Mouse (Mus musculus) forebrain, embryonic 11.5 days (tissue): ENCODE measurements around the gene Bcan. TPM values are rescaled to one million over a fixed set of nuclear protein-coding genes. Genes with fewer than 3 reads are reported as not detected.

Experiments
- ATAC-seq: fragments of 200-750 bp; cut with Nextera tagmentation; replicated peaks from 2 replicates; pipeline ENCODE4 v1.8.0; 2017; ENCODE audit warnings: moderate TSS enrichment; ENCODE audit not compliant: low FRiP score
- DNase-seq: peaks from one replicate; pipeline ENCODE4 v3.0.0-alpha.2; 2017; ENCODE audit warnings: low spot score
- H3K27ac ChIP-seq: fragments of 300-500 bp; sonication (generic); 2 replicates; pipeline ENCODE4 v1.5.1; 2014; ENCODE audit warnings: low read depth, low read length
- H3K27me3 ChIP-seq: fragments of 300-500 bp; sonication (generic); 2 replicates; pipeline ENCODE4 v1.6.1; 2014; ENCODE audit warnings: mild to moderate bottlenecking, low read length, mixed read lengths; ENCODE audit not compliant: control insufficient read depth, insufficient read depth
- H3K36me3 ChIP-seq: fragments of 300-500 bp; sonication (generic); 2 replicates; pipeline ENCODE4 v1.6.1; 2014; ENCODE audit warnings: mild to moderate bottlenecking, low read length, moderate library complexity, mixed read lengths; ENCODE audit not compliant: control insufficient read depth, insufficient read depth
- H3K4me1 ChIP-seq: fragments of 300-500 bp; sonication (generic); replicated peaks from 2 replicates; pipeline ENCODE4 v1.6.1; 2014; ENCODE audit warnings: low read length, mixed read lengths; ENCODE audit not compliant: control insufficient read depth, insufficient read depth
- H3K4me2 ChIP-seq: fragments of 300-500 bp; sonication (generic); 2 replicates; pipeline ENCODE4 v1.6.1; 2014; ENCODE audit warnings: low read depth, mild to moderate bottlenecking, low read length, moderate library complexity, mixed read lengths; ENCODE audit not compliant: severe bottlenecking
- H3K4me3 ChIP-seq: fragments of 300-500 bp; sonication (generic); 2 replicates; pipeline ENCODE4 v1.5.1; 2014; ENCODE audit warnings: low read depth, low read length
- H3K9ac ChIP-seq: fragments of 300-500 bp; sonication (generic); 2 replicates; pipeline ENCODE4 v1.6.1; 2014; ENCODE audit warnings: low read length
- H3K9me3 ChIP-seq: fragments of 300-500 bp; sonication (generic); 2 replicates; pipeline ENCODE4 v1.6.1; 2016; ENCODE audit warnings: low read length, mixed read lengths; ENCODE audit not compliant: control insufficient read depth
- WGBS: fragments of 180-500 bp; shearing (Covaris S2); extraction: QIAGEN DNeasy Blood & Tissue Kit; methylation state at CpG from one replicate; pipeline ENCODE4 v1.1.7; 2014; 5-methylcytosine and 5-hydroxymethylcytosine counted together
- polyA plus RNA-seq: library from polyadenylated mRNA; unstranded; fragments of >200 nt; fragmentation: Nextera tagmentation; extraction: Ambion mirVana; gene quantifications from 2 replicates; pipeline ENCODE4 v1.2.1, GENCODE M21; 2014

Gene Bcan
- polyA plus RNA-seq, 1 experiment from 2014 or later, result 0.52 TPM

GRCm38 (mm10) chr3:87981214-87981760 lies 18.7 kb downstream of the Bcan start:
- no peaks in the 10 kb centered on the region for H3K27me3 ChIP-seq
- WGBS, result 88% methylated on average over 6 of the region's 6 CpGs
- peak overlapping the region; percentile 88 for H3K27ac ChIP-seq
- no peak overlapping the region for H3K4me2 ChIP-seq
- H3K36me3 ChIP-seq, result peaks cover 12% of the 10 kb centered on the region
- no peak for DNase-seq
- H3K4me1 ChIP-seq, result peaks cover 47% of the 10 kb centered on the region
- H3K4me3 ChIP-seq, result no peak overlapping the region
- no peak for ATAC-seq
- H3K9me3 ChIP-seq, result no peaks in the 10 kb centered on the region
- H3K9ac ChIP-seq, result no peak overlapping the region

- peak overlapping the region; percentile 88; the same call in 1 of the 2 replicates for H3K27ac ChIP-seq
- 67% methylated on average over 5 of the region's 5 CpGs for WGBS
- DNase-seq, result no peak
- H3K36me3 ChIP-seq, result peaks cover 14% of the 10 kb centered on the region
- no peak for ATAC-seq
- H3K9ac ChIP-seq, result no peak overlapping the region
- H3K4me1 ChIP-seq, result peaks cover 45% of the 10 kb centered on the region
- H3K4me2 ChIP-seq, result no peak overlapping the region
- no peaks in the 10 kb centered on the region for H3K27me3 ChIP-seq
- no peak overlapping the region for H3K4me3 ChIP-seq
- no peaks in the 10 kb centered on the region for H3K9me3 ChIP-seq
These were observed 19.3 kb downstream of the Bcan start for GRCm38 (mm10) chr3:87980728-87981127.

DNA sequence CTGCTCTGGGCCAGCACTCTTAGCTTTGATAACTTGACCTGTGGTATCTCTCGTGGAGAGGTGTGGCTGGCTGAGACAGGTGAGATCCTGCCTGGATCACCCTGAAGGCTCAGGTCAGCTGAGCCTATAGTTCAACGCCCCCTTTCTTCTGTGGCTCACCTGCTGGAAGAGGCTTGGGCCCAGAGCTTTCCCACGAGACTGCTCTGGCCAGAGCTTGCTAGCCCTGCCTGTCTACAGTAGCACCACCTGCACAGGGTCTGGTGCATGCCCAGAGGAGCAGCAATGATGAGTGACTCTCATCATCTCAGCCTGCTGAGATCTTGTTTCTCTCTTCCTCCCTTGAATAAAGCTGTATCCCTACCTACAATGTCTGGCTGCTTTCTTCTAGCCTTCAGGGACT lies 19.9 kb downstream of the Bcan start:
- ATAC-seq (no peak), DNase-seq (no peak)
- peaks cover 20% of the 10 kb centered on the region for H3K36me3 ChIP-seq
- no peak overlapping the region for H3K4me2 ChIP-seq
- H3K9me3 ChIP-seq, result no peaks in the 10 kb centered on the region
- H3K27ac ChIP-seq, result peak overlapping the region; percentile 6; the same call in 1 of the 2 replicates
- WGBS, result 76% methylated on average over 3 of the region's 3 CpGs
- H3K9ac ChIP-seq, result no peak overlapping the region
- H3K27me3 ChIP-seq, result no peaks in the 10 kb centered on the region
- H3K4me1 ChIP-seq, result peaks cover 44% of the 10 kb centered on the region
- H3K4me3 ChIP-seq, result no peak overlapping the region

GRCm38 (mm10) chr3:87979493-87979892 lies 20.5 kb downstream of the Bcan start:
- Histone ChIP-seq H3K36me3 (peaks cover 20% of the 10 kb centered on the region), H3K4me2 (no peak overlapping the region), H3K9me3 (no peaks in the 10 kb centered on the region), H3K9ac (no peak overlapping the region), H3K4me1 (peaks cover 47% of the 10 kb centered on the region), H3K27me3 (no peaks in the 10 kb centered on the region), H3K27ac (no peak overlapping the region), H3K4me3 (no peak overlapping the region)
- no peak for DNase-seq
- no peak for ATAC-seq
- WGBS, result 88% methylated on average over 5 of the region's 5 CpGs

GRCm38 (mm10) chr3:87974381-87974987 lies 25.5 kb downstream of the Bcan start:
- Histone ChIP-seq H3K4me2 (peak overlapping the region; percentile 85), H3K27ac (peak overlapping the region; percentile 99), H3K36me3 (peaks cover 20% of the 10 kb centered on the region), H3K9me3 (no peaks in the 10 kb centered on the region), H3K9ac (peak overlapping the region; percentile 95), H3K4me1 (peaks cover 22% of the 10 kb centered on the region; the same call in 1 of the 2 replicates), H3K27me3 (no peaks in the 10 kb centered on the region), H3K4me3 (peak overlapping the region; percentile 90)
- DNase-seq (peak; percentile 89), ATAC-seq (peak; percentile 87)
- 3% methylated on average over 12 of the region's 12 CpGs for WGBS

DNA sequence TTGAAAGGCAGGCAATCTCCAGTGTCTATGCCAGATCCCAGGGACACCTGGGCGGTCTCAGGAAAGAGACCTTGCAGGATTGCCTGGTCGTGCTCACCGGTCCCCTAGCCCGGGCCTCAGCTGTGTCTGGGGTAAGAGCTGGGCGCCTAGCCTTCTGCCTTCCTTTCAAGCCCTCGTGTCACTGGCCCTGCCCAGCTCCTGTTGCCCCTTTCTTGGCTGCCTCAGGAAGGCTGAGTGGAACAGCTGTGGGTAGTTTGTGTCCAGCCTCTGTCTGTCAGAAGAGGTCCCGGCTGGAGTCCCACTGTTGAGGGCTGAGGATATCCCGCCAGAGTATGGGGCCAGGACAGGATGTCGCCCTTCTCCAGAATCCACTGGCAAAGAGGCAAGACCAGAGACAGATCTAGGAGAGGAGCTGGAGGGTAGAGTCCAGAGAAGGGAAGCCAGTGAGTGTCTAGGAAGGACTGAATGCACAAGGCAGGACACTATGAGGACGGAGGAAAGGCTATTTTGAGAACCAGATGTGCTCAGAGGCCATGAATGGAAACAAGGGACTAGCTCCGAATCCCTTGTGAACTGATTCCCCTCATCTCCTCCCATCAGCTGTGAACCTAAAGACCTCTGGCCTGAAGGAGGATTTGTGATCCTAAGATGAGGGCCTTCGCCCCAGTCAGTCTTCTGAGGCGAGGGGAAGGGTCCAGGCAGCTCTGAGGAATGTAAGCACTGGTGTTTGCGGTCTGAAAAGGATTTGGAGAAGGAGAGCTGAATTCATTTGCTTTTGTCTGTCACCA lies 26.2 kb downstream of the Bcan start:
- DNase-seq (peak; percentile 57), ATAC-seq (no peak; the same call in 1 of the 2 replicates)
- Histone ChIP-seq H3K4me3 (peak overlapping the region; percentile 90), H3K9me3 (no peaks in the 10 kb centered on the region), H3K4me1 (peaks cover 22% of the 10 kb centered on the region; the same call in 1 of the 2 replicates), H3K4me2 (peak overlapping the region; percentile 85), H3K27me3 (no peaks in the 10 kb centered on the region), H3K27ac (peak overlapping the region; percentile 99), H3K9ac (peak overlapping the region; percentile 95), H3K36me3 (peaks cover 20% of the 10 kb centered on the region)
- WGBS, result 11% methylated on average over 14 of the region's 14 CpGs

- H3K36me3 ChIP-seq, result peaks cover 20% of the 10 kb centered on the region
- H3K9me3 ChIP-seq, result no peaks in the 10 kb centered on the region
- H3K27me3 ChIP-seq, result no peaks in the 10 kb centered on the region
- H3K27ac ChIP-seq, result peak overlapping the region; percentile 99
- H3K9ac ChIP-seq, result peak overlapping the region; percentile 95
- no peak for ATAC-seq
- DNase-seq, result peak; percentile 59
- H3K4me2 ChIP-seq, result peak overlapping the region; percentile 85
- peaks cover 22% of the 10 kb centered on the region; the same call in 1 of the 2 replicates for H3K4me1 ChIP-seq
- peak overlapping the region; percentile 90 for H3K4me3 ChIP-seq
- 18% methylated on average over 5 of the region's 5 CpGs for WGBS
These were observed 27.3 kb downstream of the Bcan start for GRCm38 (mm10) chr3:87972776-87973175.

GRCm38 (mm10) chr3:87972203-87972664 lies 27.8 kb downstream of the Bcan start:
- 6% methylated on average over 8 of the region's 8 CpGs for WGBS
- peak; percentile 68 for DNase-seq

More at GRCm38 (mm10) chr3:87972203-87972664, 27.8 kb downstream of the Bcan start:
- H3K9ac ChIP-seq, result peak overlapping the region; percentile 95
- H3K4me2 ChIP-seq, result peak overlapping the region; percentile 85
- no peaks in the 10 kb centered on the region for H3K9me3 ChIP-seq
- ATAC-seq, result 0 out of 2 replicates have a peak, but pooled peaks have one; percentile 0
- H3K4me3 ChIP-seq, result peak overlapping the region; percentile 90
- no peaks in the 10 kb centered on the region for H3K27me3 ChIP-seq
- H3K36me3 ChIP-seq, result peaks cover 16% of the 10 kb centered on the region
- peak overlapping the region; percentile 99 for H3K27ac ChIP-seq
- peaks cover 22% of the 10 kb centered on the region; the same call in 1 of the 2 replicates for H3K4me1 ChIP-seq
